Mouse (Mus musculus) adrenal gland, adult 18-20 months (tissue): ENCODE measurements around the gene 9430097D07Rik. TPM values are rescaled to one million over a fixed set of nuclear protein-coding genes. Genes with fewer than 3 reads are reported as not detected.

Experiments
- DNase-seq, 2 experiments: peaks; one replicate each; pipeline ENCODE4 v3.0.0; 2021 to 2022; ENCODE audit warnings: low spot score in 2 of 2
- long read RNA-seq, 2 experiments: library from polyadenylated mRNA; stranded (forward); transcript quantifications; one replicate each; pipeline ENCODE4 v2.0.0; 2021
- total RNA-seq, 2 experiments: library from RNA; stranded (reverse); gene quantifications; 1 replicate in 1 of 2; 2 replicates in 1 of 2; pipeline ENCODE4 v1.2.3; 2021

9430097D07Rik gene
- total RNA-seq = not detected
- long read RNA-seq, experiment 1 = 0 reads
- long read RNA-seq, experiment 2 = 0 reads

DNA sequence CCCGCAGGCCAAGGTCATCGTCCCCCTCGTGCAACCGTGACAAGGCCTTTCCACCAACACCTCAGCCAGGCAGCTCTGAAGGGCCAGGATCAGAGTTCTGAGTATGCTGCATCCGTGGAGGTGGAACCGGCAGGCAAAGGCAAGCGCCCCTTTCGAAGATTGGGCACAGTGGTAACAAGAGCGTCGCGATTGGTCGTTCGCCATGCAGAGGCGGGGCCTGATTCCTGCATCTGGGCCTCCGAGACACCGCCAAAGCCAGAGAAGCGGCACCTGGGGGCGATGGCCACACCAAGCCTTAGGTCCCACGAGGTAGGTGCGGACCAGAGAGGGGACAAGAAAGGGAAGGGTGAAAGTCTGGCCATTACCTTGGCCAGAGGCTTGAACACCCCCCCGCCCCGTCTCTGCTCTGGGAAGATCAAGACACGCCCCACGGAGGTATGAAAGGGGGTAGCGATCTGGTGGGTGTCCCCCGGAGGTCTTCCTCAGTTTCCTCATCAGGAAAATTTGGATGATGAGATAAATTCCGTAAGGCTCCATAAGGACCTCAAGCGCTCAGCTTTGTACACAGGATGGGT lies at the start of gene 9430097D07Rik:
Gene 9430097D07Rik (minus strand): TSS at position 99 of the 575 bp plus-strand sequence.
- DNase-seq = no peak

DNA sequence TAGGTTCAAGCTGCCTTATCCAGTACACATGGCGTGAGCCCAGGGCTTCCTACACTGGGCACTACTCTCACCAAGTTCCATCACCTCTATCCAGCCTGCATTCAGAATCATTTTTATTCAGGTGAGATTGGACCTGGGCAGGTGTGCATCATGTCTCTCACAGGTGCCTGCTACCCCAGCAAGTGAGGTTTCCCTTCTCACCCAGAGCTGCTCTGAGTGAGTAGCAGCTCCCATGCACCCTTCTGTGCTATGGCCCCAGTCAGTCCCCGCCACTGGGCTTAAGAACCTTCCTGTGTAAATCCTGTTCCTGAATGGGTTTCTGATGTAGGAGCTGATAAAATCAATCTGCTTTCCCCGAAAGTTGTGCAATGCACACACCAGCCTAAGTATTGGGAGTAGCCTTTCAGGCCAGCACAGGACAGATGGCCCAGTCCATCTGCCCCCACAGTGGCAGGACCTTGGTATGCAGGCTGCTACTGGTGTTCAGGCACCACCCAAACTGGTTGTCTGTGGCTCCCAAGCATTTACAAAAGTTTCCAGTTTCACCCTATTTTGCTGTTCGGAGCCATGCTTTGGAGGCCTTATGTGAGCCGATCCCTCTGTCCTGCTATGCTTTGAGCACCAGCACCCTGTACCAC lies 48.7 kb upstream of the 9430097D07Rik start:
- no peak for DNase-seq

DNA sequence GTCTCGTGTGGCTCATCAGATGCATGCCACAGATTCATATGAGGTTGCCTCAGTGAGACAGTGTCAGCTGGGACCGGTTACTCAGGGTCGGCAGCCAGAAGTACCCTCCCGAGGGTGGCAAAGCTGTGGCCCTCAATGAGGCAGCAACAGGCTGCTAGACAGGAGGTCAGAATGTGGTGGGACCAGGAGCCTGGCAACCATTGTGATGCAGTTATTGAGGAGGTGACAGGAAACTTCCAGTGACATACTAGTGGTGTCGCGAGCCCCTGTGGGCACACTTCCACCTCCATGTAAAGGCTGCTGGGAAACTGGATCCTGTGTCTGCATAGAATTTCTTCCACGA lies 46.0 kb upstream of the 9430097D07Rik start, which contains the start of gene Ak1:
Gene Ak1 (plus strand): TSS at position 242 of the 343 bp plus-strand sequence.
- DNase-seq = no peak

DNA sequence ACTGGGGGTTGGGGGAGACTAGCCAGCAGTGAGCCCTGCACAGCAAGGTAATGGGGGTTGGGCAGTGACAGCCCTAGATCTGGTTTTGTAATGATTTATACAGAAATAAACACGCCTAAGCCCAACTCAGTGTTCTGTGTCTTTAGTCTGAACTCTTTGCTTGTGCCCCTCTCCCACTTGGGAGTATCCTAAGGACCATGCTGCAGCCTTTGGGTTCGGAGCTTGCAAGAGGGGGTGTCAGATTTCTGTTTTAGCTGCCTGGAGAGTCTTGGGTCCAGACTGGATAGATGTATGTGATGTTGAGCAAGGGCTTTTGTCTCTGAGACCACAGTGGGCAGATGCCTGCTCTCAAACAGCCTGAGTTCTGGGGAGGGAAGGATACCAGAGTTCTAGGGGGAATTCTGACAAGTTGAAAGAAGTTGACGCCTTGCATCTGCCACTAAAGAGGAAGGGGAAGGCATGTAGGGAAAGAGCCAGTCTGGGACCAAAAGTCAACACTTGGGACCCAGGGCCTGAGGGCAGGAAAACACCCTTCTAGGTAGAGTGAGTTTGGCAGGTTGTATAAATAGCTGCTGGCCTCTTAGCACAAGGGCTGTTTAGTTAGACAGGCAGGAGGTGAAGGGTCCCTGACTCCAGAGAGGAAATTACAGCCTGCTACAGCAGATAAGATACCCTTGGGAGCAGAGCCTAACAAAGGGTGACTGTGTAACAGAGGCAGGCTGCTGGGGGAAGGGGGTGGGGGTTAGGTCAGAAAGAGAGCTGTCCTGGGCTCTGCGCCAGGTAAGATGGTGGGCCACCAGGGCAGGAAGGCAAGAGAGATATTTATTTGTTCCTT lies 45.4 kb upstream of the 9430097D07Rik start:
- DNase-seq = no peak

DNA sequence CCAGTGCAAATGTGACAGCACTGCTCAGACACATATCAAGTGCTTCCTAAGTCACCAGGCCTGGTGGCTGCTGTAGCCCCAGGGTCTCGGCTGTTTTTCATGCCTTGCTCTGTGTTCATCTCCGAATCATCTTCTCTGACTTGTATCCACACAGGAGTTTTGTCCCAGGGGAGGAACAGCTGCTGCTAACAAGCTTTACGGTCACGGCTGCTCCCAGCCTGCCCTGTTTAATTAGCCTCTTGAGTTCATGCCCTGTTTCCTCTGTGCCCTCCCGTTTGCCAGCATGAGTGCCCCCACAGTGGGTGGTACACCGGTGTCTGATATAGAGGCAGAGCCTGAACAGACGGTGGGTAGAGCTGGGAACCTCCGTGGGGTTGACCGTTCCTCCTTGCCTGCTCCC lies 42.6 kb upstream of the 9430097D07Rik start:
- no peak for DNase-seq

DNA sequence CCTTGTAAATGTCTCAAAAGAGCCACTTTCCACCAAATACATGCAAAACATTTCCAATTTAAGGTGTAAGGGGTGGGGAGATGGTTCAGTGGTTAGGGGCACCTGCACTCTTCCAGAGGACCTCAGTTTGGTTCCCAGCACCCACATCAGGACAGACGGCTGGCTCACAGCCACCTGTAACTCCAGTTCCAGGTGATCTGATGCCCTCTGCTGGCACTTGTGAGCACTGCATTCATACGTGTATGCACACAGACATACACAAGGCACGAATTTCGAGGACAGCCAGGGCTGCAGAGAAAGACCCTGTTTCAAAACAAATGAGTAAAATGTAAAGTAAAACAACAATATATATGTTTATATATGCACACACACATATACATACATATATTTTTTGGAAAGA lies 42.1 kb upstream of the 9430097D07Rik start:
- no peak for DNase-seq

DNA sequence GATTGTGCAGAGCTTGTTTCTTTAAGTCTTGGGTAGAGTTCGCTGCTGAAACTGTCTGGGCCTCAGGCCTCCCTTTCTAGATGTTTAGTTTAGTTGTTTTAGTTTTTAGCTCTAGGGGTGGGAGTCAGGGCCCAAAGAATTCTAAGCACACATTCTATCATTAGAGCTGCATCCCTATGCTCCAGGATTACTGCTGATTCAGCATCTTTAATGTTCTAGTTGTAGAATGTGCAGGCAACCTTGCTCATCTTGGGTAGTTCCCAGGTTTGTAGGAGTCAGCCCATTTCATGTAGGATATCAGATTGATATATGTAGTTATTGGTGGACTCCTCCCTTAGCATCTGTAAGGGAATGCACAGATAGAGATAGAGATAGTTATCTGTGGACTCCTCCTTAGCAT lies 41.6 kb upstream of the 9430097D07Rik start:
- no peak for DNase-seq

DNA sequence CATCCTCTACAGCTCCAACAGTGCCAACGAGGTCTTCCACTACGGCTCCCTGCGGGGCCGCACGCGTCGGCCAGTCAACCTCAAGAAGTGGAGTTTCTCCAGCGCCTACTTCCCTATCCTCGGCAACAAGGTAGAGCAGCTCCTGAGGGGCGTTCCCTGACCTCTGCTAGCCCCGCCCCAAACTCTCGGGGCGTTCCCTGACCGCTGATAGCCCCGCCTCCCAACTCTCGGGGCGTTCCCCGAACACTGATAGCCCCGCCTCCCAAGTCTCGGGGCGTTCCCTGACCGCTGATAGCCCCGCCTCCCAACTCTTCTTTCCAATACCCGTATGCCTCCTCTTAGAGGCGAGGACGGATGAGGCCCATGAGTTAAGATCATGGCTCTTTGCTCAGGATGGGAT lies 36.8 kb upstream of the 9430097D07Rik start:
- DNase-seq = no peak

DNA sequence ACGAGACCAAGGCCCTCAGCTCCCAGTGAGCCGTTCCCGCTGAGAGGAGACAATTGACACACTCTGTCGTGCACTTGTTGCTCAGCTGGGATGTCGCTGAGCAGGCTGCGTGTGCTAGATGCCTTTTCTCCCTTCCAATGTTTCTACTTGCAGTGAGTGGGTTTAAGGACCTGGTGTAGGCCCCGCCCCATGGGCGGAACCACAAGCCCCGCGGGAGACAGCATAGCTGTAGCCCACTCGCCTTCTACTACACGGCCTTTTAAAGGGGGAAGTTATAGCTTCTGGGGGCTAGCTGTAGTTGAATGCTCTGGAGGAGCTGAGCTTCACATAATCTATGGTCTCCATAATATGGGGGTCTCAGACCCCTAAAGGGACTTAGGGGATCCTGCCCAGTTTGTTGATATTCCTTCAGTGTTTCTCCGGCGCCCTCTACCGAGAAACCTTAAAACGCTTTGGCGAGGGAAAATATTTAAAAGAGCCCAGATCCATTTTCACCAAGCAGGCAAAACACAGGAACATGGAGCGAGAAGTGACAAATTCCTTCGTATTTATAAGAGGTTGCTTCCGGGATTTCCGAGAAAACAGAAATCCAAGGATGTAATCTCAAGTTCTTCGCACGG lies 35.2 kb upstream of the 9430097D07Rik start:
- peak in 1 of 2 experiments; percentile 33 for DNase-seq

DNA sequence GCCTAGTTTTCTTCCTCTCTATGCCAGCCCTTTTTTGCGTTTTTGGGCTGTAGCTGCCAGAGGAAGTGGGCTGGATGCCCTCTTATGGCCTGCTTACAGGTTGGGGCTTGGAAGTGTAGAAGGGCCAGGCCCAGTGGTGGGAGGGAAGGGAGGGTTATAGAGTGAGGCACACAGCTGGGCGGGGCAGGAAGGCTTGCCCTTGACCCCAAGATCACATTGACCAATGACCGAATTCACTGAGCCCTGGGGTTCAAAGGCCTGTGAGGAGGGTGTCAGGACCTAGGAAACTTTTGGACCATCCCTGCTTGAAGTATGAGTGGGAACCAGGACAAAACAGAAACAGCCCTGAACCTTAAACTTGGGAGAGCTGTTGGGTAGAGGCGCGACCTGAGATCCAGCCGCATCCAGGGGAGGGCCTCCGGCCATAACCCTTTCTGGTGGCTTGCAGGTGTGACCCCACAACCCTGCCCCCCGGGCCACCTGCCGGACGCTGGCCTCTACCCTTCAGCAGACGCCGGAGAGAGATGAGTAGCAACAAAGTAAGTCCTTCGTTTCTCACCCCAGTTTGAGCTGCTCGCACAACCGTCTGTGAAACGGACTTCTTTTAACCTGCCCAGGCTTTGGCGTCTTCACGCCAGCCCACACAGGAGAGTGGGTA lies 33.4 kb upstream of the 9430097D07Rik start:
- no peak for DNase-seq

DNA sequence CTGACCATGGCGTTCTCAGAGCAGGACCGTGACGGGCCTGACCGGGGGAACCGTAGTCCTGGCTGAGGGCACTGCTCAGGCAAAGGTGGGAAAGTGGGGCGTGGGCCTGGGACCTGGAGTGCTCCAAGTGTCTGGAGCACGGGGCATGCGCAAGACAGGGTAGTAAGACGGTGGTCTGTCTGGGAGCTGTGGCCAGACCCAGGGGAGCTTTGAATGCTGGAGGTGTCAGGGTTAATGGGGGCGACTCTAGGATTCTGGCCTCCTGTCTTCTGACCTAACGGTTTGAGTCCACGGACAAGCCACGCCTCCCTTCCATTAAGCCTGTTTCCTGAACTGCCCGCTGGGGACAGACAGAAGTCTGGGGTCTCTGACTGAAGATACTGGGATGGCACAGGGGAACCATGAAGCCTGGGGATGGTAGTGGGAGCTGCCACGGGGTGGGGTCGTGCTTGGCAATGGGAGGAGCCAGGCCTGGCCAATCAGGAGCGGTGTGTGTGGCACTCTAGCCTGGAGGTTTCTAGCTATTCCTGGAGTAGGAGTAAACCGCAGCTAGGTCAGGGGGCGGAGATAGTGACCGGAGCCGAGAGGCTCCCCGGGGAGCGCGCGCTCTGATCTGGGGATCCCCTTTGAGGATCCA lies 32.8 kb upstream of the 9430097D07Rik start:
- peak; percentile 66 to 70 for DNase-seq

DNA sequence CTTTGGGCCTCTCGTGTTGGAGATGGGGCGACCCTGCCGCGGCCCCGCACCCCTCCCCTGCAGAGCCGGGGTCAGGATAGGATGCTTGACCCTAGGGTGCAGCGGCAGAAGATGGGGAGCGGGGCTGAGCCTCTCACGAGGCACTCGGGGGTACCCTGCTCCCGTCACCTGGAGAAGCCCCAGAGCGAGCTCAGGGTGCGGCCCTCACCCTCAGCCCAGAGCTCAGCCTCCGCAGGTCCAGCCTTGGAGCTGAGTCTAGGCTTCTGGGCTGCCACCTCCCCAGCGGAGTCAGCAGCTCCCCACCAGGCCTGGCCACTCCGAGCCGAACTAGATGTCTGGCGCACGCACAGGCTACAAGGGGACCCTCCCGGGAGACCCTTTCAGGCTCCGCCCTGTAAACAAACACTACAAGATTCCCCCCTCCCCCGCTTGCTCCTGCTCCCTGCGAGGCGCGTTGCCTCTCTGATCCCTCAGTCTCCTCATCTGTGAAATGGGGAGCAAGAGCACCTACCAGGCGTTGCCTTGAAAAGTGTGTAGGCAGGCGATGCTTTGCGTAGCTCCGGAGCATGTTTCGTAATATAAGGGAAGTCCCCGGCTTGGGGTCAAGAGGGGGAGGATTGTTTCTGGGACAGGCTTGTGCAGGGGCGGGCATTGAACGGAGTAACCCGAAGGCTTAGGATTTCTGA lies 31.9 kb upstream of the 9430097D07Rik start:
- DNase-seq = peak in 1 of 2 experiments; percentile 39

DNA sequence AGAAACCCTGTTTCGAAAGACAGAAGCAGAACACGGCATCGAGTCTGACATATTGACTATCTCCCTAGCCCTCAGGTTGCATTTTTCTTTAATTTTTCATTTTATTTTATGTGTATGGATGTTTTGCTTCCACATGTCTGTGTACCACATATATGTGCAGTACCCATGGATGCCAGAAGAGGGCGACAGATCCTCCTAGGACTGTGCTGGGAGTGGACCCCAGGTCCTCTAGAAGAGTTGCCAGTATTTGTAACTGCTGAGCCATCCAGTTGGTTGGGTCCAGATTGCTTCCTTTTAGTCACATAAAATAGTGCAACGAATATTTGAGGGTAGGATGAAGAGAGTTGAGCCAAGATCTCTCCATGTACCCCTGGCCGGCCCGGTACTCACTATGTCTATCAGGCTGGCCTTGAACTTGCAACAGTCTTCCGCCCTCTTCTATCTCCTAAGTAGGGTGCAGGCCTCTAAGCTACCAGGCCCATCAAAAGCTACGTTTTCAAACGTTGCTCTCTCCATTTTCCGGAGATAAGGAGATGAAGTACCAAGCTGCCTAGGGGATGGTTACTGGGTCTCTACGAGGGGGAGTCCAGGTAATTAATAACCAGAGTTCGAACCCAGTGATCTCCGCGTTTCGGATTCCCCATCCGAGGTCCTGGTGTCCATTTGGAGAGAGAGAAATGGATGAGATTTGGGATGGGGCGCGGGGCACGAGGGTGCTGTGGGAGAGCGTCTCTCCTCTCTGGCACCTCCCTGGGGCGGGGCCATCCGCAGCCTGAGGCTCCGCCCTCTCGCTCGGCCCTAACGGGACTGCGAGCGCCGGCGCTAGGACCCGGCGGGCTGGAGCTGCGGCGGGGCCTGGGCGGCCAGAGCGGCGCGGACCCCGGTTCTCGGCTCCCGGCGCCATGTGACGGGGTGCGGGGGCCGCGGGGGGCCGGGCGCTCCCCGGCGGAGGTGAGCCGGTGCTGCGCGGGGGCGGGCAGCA lies 31.0 kb upstream of the 9430097D07Rik start:
- peak; percentile 83 to 86 for DNase-seq

DNA sequence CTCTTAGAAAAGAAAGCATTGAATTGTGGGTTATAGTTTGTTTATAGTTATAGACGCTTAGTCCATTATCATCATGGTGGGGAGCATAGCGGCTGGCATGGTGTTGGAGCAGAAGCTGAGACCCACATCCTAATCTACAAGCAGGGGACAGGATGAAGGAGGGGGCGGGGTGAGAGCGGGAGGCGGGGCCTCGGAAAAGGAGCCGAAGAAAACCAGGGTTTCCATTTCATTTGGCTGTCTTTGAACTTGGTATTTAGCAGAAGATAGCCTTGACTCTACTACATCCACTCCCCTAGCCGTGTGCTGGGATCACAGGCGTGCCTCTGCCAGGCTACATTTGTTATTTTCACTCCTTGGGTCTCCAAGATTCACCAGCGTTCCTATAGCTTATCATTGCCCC lies 29.1 kb upstream of the 9430097D07Rik start:
- no peak for DNase-seq

DNA sequence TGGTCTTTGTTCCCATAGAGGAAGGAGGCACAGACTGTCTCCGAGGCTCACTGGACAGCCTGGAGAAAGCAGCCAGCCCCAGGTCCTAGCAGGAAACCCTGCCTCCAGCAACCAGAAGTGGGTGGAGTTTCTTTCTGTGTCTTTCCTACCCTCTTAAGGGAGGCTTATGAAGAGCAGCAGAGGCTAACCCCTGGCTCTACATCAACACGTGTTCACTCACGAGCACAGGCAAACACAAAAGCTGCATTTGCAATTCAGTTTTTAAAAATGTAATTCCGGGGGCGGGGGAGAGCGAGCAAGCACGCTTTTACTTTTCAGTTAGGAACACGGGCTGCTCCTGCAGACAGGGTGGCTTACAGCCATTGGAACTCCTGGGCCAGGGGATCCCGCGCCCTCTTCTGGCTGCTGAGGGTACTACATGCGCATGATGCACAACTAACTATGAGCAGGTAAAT lies 27.1 kb upstream of the 9430097D07Rik start:
- peak; percentile 86 to 90 for DNase-seq

DNA sequence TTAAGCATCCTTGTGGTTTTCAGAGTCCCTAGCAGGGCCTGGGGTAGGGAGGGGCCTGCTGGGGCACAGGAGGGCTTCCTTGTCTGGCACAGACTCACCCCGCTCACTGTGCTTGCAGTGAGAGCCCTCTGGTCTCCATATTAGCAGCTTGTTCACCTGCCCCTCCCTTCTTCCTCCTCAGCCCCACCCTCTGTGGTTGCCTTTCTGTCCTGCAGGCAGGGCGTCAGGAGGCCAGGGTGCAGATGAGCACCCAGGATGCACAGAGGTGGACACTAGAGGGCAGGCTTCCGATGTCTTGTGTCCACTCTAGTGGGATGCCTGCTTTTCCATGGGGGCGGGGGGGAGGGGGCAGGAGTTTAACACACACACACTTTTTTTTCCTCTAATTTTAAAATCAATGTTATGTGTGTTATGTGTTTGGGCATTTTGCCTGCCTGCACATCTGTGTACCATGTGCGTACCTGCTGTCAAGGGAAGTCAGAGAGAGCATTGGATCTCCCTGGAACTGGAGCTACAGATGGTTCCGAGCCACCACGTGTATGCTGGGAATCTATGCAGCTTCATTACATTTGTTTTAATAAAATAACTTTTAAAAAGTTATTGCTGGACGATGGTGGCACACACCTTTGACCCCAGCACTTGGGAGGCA lies 26.1 kb upstream of the 9430097D07Rik start:
- peak in 1 of 2 experiments; percentile 33 for DNase-seq

DNA sequence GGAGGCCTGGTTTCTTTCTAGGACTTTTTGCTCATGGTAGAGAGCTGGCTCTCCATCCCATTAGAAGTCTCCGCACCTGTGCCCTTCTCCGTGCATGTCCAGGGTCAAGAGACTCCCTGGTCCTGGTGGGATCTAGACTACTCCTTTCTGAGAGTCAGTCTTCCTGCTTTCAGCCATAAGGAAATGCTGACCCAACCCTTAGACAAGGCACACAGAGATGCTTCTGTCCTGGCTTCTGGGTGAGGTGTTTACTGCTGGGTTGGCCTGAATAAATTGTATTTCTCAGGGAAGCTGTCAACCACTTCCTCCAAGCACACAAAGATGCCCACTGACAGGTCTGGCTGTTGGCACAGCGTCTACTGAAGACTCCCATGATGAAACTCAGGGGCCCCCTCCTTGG lies 23.9 kb upstream of the 9430097D07Rik start, which contains the start of gene St6galnac6:
Gene St6galnac6 (plus strand): TSS at position 301 of the 400 bp plus-strand sequence.
- no peak for DNase-seq

DNA sequence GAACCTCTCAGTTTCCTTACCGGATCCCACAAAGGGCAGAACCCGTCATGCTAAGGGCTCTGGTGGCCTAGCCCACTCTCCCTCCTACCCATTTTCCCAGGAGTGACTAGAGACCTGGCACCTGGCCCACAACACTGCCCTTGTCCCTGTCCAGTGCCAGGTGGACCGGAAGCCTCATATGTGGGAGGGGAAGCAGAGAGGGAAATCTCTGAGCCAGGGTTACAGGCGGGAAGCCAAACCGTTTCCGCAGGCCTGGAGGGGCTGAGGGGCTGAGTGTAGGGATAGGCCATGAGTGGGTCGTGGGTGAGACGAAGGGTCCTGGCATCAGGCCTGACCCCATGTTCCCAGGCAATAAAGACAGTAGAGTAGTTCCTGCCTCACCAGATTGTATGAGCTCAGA lies 23.0 kb upstream of the 9430097D07Rik start:
- DNase-seq = no peak
